Mouse (Mus musculus) liver, embryonic 13.5 days (tissue): ENCODE results near the gene Tanc1. TPM values are rescaled to one million over a fixed set of nuclear protein-coding genes. Genes with fewer than 3 reads are reported as not detected.

ENCODE experiments used
- ATAC-seq: fragments of 200-750 bp; cut with Nextera tagmentation; 2 replicates; pipeline ENCODE4 v1.8.0; 2017; ENCODE audit warnings: low read depth, mild to moderate bottlenecking, moderate number of reproducible peaks, moderate library complexity
- DNase-seq: peaks from one replicate; pipeline ENCODE4 v3.0.0; 2022
- H3K27ac ChIP-seq: fragments of 300-500 bp; sonication (generic); 2 replicates; pipeline ENCODE4 v1.5.1; 2015; ENCODE audit warnings: moderate library complexity, mild to moderate bottlenecking, inconsistent platforms
- H3K27me3 ChIP-seq: fragments of 300-500 bp; sonication (generic); 2 replicates; pipeline ENCODE4 v1.6.1; 2015; ENCODE audit warnings: mild to moderate bottlenecking, inconsistent platforms
- H3K36me3 ChIP-seq: fragments of 300-500 bp; sonication (generic); 2 replicates; pipeline ENCODE4 v1.6.1; 2015; ENCODE audit warnings: mild to moderate bottlenecking, inconsistent platforms
- H3K4me1 ChIP-seq: fragments of 300-500 bp; sonication (generic); replicated peaks from 2 replicates; pipeline ENCODE4 v1.6.1; 2015; ENCODE audit warnings: inconsistent platforms
- H3K4me2 ChIP-seq: fragments of 300-500 bp; sonication (generic); 2 replicates; pipeline ENCODE4 v1.6.1; 2015; ENCODE audit warnings: inconsistent platforms, mild to moderate bottlenecking, moderate library complexity
- H3K4me3 ChIP-seq: fragments of 300-500 bp; sonication (generic); replicated peaks from 2 replicates; pipeline ENCODE4 v1.5.1; 2015; ENCODE audit warnings: mild to moderate bottlenecking, inconsistent platforms
- H3K9ac ChIP-seq: fragments of 300-500 bp; sonication (generic); 2 replicates; pipeline ENCODE4 v1.6.1; 2015; ENCODE audit warnings: mild to moderate bottlenecking, inconsistent platforms
- H3K9me3 ChIP-seq: fragments of 300-500 bp; sonication (generic); replicated peaks from 2 replicates; pipeline ENCODE4 v1.6.1; 2016; ENCODE audit warnings: inconsistent platforms
- WGBS: fragments of 180-500 bp; shearing (Covaris S2); methylation state at CpG from one replicate; pipeline ENCODE4 v1.1.7; 2015; ENCODE audit not compliant: insufficient replicate concordance; 5-methylcytosine and 5-hydroxymethylcytosine counted together
- polyA plus RNA-seq: library from polyadenylated mRNA; unstranded; fragments of >200 nt; fragmentation: Nextera tagmentation; extraction: Ambion mirVana; gene quantifications from 2 replicates; pipeline ENCODE4 v1.2.1, GENCODE M21; 2015

Tanc1 gene
- polyA plus RNA-seq, 1 experiment from 2014 or later: 2.4 TPM

DNA sequence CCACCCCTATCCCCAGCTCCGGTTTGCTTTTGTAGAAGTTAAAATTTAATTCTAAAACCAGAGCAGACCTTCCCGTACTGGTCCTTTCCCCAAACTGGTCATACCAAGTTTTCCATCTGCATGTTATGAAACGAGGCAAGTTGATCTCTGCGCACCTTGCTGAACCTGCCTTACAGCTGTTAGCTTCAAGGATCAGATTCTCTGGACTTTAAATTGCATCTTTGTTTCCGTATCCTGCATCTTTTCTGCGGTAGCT is 172.7 kb downstream of the Tanc1 start:
- Histone ChIP-seq H3K27ac (no peak overlapping the region), H3K9ac (no peak overlapping the region), H3K36me3 (0 out of 2 replicates have a peak, but pooled peaks cover 2% of the 10 kb centered on the region), H3K27me3 (no peaks in the 10 kb centered on the region), H3K9me3 (no peaks in the 10 kb centered on the region), H3K4me3 (no peak overlapping the region), H3K4me1 (no peaks in the 10 kb centered on the region), H3K4me2 (no peak overlapping the region)
- no peak for DNase-seq
- 70% methylated on average over 6 of the region's 6 CpGs for WGBS
- no peak for ATAC-seq

DNA sequence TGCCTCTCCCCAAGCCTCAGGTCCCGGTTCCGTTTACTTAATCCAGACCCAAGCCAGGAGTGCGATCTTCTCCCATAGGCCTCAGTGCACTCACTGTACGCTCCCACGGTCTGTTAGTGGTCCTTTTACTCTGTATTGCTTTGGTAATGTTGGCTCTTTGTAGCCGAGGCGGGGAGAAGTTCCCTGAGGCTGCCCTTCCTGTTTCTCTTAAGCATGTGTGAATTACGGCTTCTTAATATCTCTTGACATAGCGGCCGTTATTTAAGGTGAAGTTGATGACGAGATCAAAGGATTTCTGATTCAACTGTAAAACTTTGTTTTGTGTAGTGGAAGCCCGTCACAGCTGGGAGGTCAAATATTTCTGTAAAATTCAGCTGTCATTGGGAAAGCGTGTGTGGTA is 173.8 kb downstream of the Tanc1 start:
- no peak overlapping the region for H3K9ac ChIP-seq
- WGBS: 77% methylated on average over 13 of the region's 13 CpGs
- no peak overlapping the region for H3K4me2 ChIP-seq
- H3K4me1 ChIP-seq: no peaks in the 10 kb centered on the region
- no peaks in the 10 kb centered on the region for H3K27me3 ChIP-seq
- no peak for DNase-seq
- no peak overlapping the region for H3K4me3 ChIP-seq
- ATAC-seq: no peak
- 0 out of 2 replicates have a peak, but pooled peaks cover 2% of the 10 kb centered on the region for H3K36me3 ChIP-seq
- no peaks in the 10 kb centered on the region for H3K9me3 ChIP-seq
- no peak overlapping the region for H3K27ac ChIP-seq

DNA sequence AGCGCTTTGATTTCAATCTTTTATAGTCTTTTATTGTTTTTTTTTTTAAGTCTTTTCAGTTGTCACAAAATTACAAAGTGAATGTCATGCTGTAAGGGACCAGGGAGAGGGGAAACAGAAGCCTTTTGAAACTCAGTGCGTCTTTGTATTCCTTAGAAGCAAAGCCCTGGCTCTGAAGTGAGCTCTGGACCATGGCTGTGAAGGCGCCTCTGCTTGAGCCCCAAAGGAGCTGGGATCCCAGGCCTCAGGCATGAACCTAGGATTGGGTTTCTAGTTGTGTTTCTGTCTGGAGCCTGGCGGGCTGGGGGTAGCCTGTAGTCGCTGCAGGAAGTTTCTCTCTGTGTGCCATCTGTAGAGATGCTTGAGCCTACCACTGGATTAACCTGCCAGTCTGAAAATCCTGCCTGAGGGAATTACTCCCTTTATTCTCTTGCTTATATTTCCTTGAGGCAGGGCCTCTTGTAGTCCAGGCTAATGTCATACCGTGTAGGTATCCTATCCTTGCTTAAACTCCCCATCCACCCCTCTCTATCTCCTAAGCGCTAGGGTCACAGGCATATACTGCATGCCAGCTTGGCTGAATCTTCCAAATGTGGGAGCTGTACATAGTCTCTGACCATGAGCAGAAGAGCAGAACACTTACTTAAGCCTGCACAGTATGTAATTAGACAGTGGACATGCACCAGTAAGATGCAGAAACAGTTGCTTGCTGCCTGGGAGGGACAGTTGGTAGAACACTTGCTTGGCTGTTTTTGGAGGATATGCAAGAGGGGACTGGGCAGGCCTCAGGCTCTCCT is 177.1 kb downstream of the Tanc1 start:
- Histone ChIP-seq H3K36me3 (0 out of 2 replicates have a peak, but pooled peaks cover 2% of the 10 kb centered on the region), H3K4me3 (no peak overlapping the region), H3K4me2 (no peak overlapping the region), H3K9me3 (no peaks in the 10 kb centered on the region), H3K27ac (no peak overlapping the region), H3K4me1 (peaks cover 11% of the 10 kb centered on the region), H3K9ac (no peak overlapping the region), H3K27me3 (no peaks in the 10 kb centered on the region)
- WGBS: 64% methylated on average over 7 of the region's 7 CpGs
- ATAC-seq (no peak), DNase-seq (no peak)

GRCm38 (mm10) chr2:59791596-59791995 is 179.8 kb downstream of the Tanc1 start:
- 80% methylated on average over 8 of the region's 8 CpGs for WGBS
- no peaks in the 10 kb centered on the region for H3K36me3 ChIP-seq
- ATAC-seq: no peak

DNA sequence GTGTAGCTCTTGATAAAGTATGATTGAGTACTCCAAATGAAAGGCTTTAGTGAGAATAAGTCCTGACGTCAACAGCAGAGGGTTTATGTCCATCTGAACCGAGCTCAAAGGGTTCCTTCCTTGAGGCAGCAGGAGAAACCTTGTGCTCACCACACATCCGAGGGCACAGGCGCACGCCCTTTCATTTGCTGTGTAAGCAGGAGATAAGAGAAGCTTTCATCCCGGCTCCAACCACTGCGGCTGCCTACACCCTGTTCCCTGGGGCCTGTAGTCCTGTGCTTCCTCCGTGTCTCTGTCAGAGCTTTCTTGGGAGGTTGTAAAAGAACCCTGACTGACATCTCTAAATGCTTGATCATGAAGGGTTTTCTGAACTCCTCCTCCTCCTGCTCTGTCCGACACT is 181.5 kb downstream of the Tanc1 start:
- H3K9me3 ChIP-seq: no peaks in the 10 kb centered on the region
- no peak overlapping the region for H3K4me3 ChIP-seq
- peak; percentile 65 for ATAC-seq
- no peaks in the 10 kb centered on the region for H3K36me3 ChIP-seq
- peaks cover 11% of the 10 kb centered on the region for H3K4me1 ChIP-seq
- no peak overlapping the region for H3K4me2 ChIP-seq
- no peak for DNase-seq
- H3K9ac ChIP-seq: no peak overlapping the region
- no peaks in the 10 kb centered on the region for H3K27me3 ChIP-seq
- 11% methylated on average over 9 of the region's 9 CpGs for WGBS
- H3K27ac ChIP-seq: no peak overlapping the region

More at GRCm38 (mm10) chr2:59791596-59791995, 179.8 kb downstream of the Tanc1 start:
- no peak for DNase-seq
- no peak overlapping the region for H3K9ac ChIP-seq
- no peak overlapping the region for H3K4me2 ChIP-seq
- no peaks in the 10 kb centered on the region for H3K9me3 ChIP-seq
- H3K27me3 ChIP-seq: no peaks in the 10 kb centered on the region
- peaks cover 11% of the 10 kb centered on the region for H3K4me1 ChIP-seq
- no peak overlapping the region for H3K4me3 ChIP-seq
- no peak overlapping the region for H3K27ac ChIP-seq

DNA sequence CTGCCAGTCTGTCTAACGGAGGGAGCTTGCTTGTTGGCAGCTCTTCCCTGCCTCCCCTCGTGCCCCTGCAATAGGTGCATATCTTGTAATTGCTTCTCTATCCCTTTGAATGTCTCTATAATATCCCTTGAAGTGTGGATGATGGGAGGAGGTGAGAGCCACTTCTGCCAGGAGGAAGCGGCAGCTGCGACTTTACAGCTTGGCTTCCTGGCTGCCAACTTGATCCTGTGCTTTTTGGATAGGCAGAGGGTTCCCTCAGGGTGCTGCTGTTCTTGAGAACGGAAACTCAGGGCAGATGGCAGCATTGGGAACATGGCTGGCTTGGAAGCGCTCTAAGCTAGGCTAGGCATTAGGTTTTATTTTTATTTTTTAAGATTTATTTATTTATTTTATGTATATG is 183.0 kb downstream of the Tanc1 start:
- peaks cover 11% of the 10 kb centered on the region for H3K4me1 ChIP-seq
- H3K9ac ChIP-seq: no peak overlapping the region
- peaks cover 4% of the 10 kb centered on the region; the same call in 1 of the 2 replicates for H3K36me3 ChIP-seq
- no peak for ATAC-seq
- H3K4me2 ChIP-seq: no peak overlapping the region
- 76% methylated on average over 6 of the region's 6 CpGs for WGBS
- no peaks in the 10 kb centered on the region for H3K9me3 ChIP-seq
- no peak overlapping the region for H3K4me3 ChIP-seq
- no peak overlapping the region for H3K27ac ChIP-seq
- no peaks in the 10 kb centered on the region for H3K27me3 ChIP-seq
- no peak for DNase-seq

GRCm38 (mm10) chr2:59798934-59799532 is 187.2 kb downstream of the Tanc1 start:
- H3K27me3 ChIP-seq: no peaks in the 10 kb centered on the region
- H3K4me2 ChIP-seq: no peak overlapping the region
- no peaks in the 10 kb centered on the region for H3K9me3 ChIP-seq
- 77% methylated on average over 16 of the region's 16 CpGs for WGBS
- H3K36me3 ChIP-seq: peaks cover 5% of the 10 kb centered on the region; the same call in 1 of the 2 replicates
- H3K4me3 ChIP-seq: no peak overlapping the region
- peaks cover 12% of the 10 kb centered on the region for H3K4me1 ChIP-seq
- DNase-seq (no peak), ATAC-seq (no peak)
- H3K9ac ChIP-seq: no peak overlapping the region
- no peak overlapping the region for H3K27ac ChIP-seq

DNA sequence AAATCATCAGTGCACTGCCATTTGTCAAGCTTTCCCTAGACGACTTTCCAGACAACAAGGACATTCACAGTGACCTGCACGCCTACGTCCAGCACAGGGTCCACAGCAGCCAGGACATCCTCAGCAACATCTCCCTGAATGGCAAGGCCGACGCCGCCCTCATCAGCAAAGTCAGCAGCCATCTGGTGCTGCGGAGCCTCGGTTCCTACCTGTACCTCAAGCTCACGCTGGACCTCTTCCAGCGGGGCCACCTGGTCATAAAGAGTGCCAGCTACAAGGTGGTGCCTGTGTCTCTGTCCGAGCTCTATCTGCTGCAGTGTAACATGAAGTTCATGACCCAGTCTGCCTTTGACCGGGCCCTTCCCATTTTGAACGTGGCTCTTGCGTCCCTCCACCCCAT is 187.7 kb downstream of the Tanc1 start:
- peaks cover 12% of the 10 kb centered on the region for H3K4me1 ChIP-seq
- no peak overlapping the region for H3K9ac ChIP-seq
- no peaks in the 10 kb centered on the region for H3K9me3 ChIP-seq
- H3K4me3 ChIP-seq: no peak overlapping the region
- no peak overlapping the region for H3K4me2 ChIP-seq
- 74% methylated on average over 14 of the region's 14 CpGs for WGBS
- H3K27me3 ChIP-seq: no peaks in the 10 kb centered on the region
- DNase-seq: no peak
- no peak for ATAC-seq
- H3K36me3 ChIP-seq: peaks cover 5% of the 10 kb centered on the region; the same call in 1 of the 2 replicates
- H3K27ac ChIP-seq: no peak overlapping the region

DNA sequence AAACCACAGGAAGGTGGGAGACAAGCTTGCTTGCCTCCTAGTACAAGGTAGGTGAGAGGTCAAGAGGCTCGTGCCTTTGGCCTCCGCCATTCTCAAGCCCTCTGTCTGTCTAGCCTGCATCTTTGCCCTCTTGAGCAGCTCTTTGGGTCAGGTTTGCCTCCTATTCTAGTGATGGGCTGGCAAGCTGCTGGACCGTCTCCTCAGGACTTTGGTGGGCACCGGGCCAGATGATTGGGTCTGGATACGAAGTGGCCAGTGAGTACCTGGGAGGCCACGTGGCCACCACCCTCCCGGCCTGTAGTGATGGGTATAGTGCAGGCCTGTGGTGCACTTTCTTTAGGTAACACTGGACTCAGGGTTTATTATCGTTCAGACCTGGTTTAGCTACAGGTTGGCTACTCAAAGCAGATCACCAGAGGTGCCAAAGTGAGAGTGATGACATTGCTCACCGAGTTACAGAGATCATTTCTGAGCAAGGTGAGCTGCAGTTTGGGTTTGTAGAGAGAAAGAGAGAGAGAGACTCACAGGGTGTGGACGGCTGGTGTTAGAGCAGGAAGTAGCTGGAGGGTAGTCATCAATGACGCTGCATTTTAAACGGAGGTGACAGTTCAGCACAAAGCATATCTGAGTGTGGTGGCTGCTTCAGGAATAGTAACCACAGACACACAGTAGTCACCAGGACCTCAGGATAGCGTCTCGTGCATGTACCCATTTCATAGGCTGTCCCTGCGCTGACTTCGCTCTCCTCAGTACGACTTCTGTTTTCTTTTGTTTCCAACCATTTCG is 188.8 kb downstream of the Tanc1 start:
- DNase-seq (no peak), ATAC-seq (peak; percentile 64)
- Histone ChIP-seq H3K27ac (no peak overlapping the region), H3K27me3 (no peaks in the 10 kb centered on the region), H3K4me1 (peaks cover 12% of the 10 kb centered on the region), H3K36me3 (peaks cover 5% of the 10 kb centered on the region; the same call in 1 of the 2 replicates), H3K9ac (no peak overlapping the region), H3K4me2 (no peak overlapping the region), H3K4me3 (no peak overlapping the region), H3K9me3 (no peaks in the 10 kb centered on the region)
- WGBS: 48% methylated on average over 18 of the region's 18 CpGs

- Histone ChIP-seq H3K36me3 (peaks cover 5% of the 10 kb centered on the region; the same call in 1 of the 2 replicates), H3K4me3 (no peak overlapping the region), H3K4me1 (peaks cover 12% of the 10 kb centered on the region), H3K4me2 (no peak overlapping the region), H3K27me3 (no peaks in the 10 kb centered on the region), H3K27ac (no peak overlapping the region), H3K9me3 (no peaks in the 10 kb centered on the region), H3K9ac (no peak overlapping the region)
- ATAC-seq: no peak
- no peak for DNase-seq
- 60% methylated on average over 8 of the region's 8 CpGs for WGBS
Observed at GRCm38 (mm10) chr2:59802722-59803387, 191.0 kb downstream of the Tanc1 start.

- Histone ChIP-seq H3K27ac (no peak overlapping the region), H3K4me3 (no peak overlapping the region), H3K9ac (no peak overlapping the region), H3K27me3 (no peaks in the 10 kb centered on the region), H3K4me1 (peaks cover 13% of the 10 kb centered on the region), H3K36me3 (no peaks in the 10 kb centered on the region), H3K4me2 (no peak overlapping the region), H3K9me3 (no peaks in the 10 kb centered on the region)
- DNase-seq (no peak), ATAC-seq (no peak)
- WGBS: 56% methylated on average over 2 of the region's 2 CpGs
Observed at GRCm38 (mm10) chr2:59805595-59805994, 193.8 kb downstream of the Tanc1 start.
